In genomic region chr19:46037243-46037924, GRCm38 (mm10) we compare ENCODE assay signal across 8 mouse cellular contexts. TPM values are rescaled to one million over a fixed set of nuclear protein-coding genes. Genes with fewer than 3 reads are reported as not detected.
DNase-seq lines count a peak whose midpoint lies in the region; ATAC-seq and TF ChIP-seq lines count a peak whose summit lies in the region.

No protein-coding gene starts in this region.

- H3K4me3 ChIP-seq in heart, embryonic 12.5 days, result peak overlapping the region; percentile 87
- H3K4me3 ChIP-seq in ES-Bruce4 (ENCODE audit: low read depth, low read length), result peak overlapping the region; percentile 46
- H3K4me3 ChIP-seq in forebrain, embryonic 15.5 days, result peak overlapping the region; percentile 65
- H3K4me3 ChIP-seq in liver, postnatal 0 days (ENCODE audit: low read depth, low read length), result peak overlapping the region; percentile 82

- DNase-seq in heart, postnatal 10 days, result no peak
- peak; percentile 57 for DNase-seq in liver, postnatal 0 days
- DNase-seq in thymus, adult 18-20 months, result peak; percentile 61 to 74
- DNase-seq in adrenal gland, adult 8-10 months, result no peak
- DNase-seq in right cerebral cortex, adult 18-20 months, result no peak

- peak overlapping the region; percentile 93 for H3K4me2 ChIP-seq in heart, embryonic 12.5 days
- peak overlapping the region; percentile 99 for H3K4me2 ChIP-seq in forebrain, embryonic 15.5 days (replicated peaks)
- peak overlapping the region; percentile 90 for H3K4me2 ChIP-seq in liver, postnatal 0 days (ENCODE audit: low read depth, low read length)

- peaks cover 57% of the 10 kb centered on the region for H3K4me1 ChIP-seq in heart, embryonic 12.5 days (replicated peaks)
- H3K4me1 ChIP-seq in ES-Bruce4 (ENCODE audit: control insufficient read depth, insufficient read depth, low read length), result peaks cover 7% of the 10 kb centered on the region
- H3K4me1 ChIP-seq in forebrain, embryonic 15.5 days, result peaks cover 56% of the 10 kb centered on the region
- peaks cover 50% of the 10 kb centered on the region for H3K4me1 ChIP-seq in liver, postnatal 0 days (ENCODE audit: insufficient read depth)

- intact Hi-C loops in heart, postnatal 10 days (cut with DNase I), result no loop called here

- TF ChIP-seq CTCF in ES-Bruce4 (IDR thresholded peaks at IDR 0.05; ENCODE audit: low read depth, low read length), result no peak
- TF ChIP-seq CTCF in liver, postnatal 0 days (IDR thresholded peaks at IDR 0.05; ENCODE audit: low read depth), result no peak

- peak overlapping the region; percentile 97 for H3K9ac ChIP-seq in heart, embryonic 12.5 days
- peak overlapping the region; percentile 79 for H3K9ac ChIP-seq in ES-Bruce4 (ENCODE audit: low read depth, poor library complexity, severe bottlenecking)
- H3K9ac ChIP-seq in forebrain, embryonic 15.5 days (replicated peaks), result peak overlapping the region; percentile 75
- peak overlapping the region; percentile 94 for H3K9ac ChIP-seq in liver, postnatal 0 days (replicated peaks)

- H3K27ac ChIP-seq in heart, embryonic 12.5 days (ENCODE audit: poor library complexity, severe bottlenecking), result peak overlapping the region; percentile 98
- H3K27ac ChIP-seq in ES-Bruce4 (ENCODE audit: insufficient read depth, low read length), result peak overlapping the region; percentile 98
- peak overlapping the region; percentile 99 for H3K27ac ChIP-seq in forebrain, embryonic 15.5 days (replicated peaks)
- H3K27ac ChIP-seq in liver, postnatal 0 days (ENCODE audit: low read depth), result peak overlapping the region; percentile 64

- ATAC-seq in heart, embryonic 12.5 days (ENCODE audit: insufficient number of reproducible peaks, low FRiP score), result no peak
- ATAC-seq in forebrain, embryonic 15.5 days (replicated peaks), result no peak
- peak; percentile 26 for ATAC-seq in liver, postnatal 0 days

- no peak for TF ChIP-seq POLR2A in ES-Bruce4 (IDR thresholded peaks at IDR 0.05; ENCODE audit: insufficient read depth, low read length)

- no peaks in the 10 kb centered on the region for H3K27me3 ChIP-seq in heart, embryonic 12.5 days (replicated peaks)
- H3K27me3 ChIP-seq in ES-Bruce4 (ENCODE audit: control insufficient read depth, insufficient read depth, low read length, poor library complexity, severe bottlenecking), result no peaks in the 10 kb centered on the region
- H3K27me3 ChIP-seq in forebrain, embryonic 15.5 days, result no peaks in the 10 kb centered on the region
- no peaks in the 10 kb centered on the region for H3K27me3 ChIP-seq in liver, postnatal 0 days (ENCODE audit: insufficient read depth, low read length)

- peak; percentile 80 for TF ChIP-seq EP300 in ES-Bruce4 (IDR thresholded peaks at IDR 0.05; ENCODE audit: insufficient read depth, low read depth, low read length)
- TF ChIP-seq EP300 in liver, postnatal 0 days (IDR thresholded peaks at IDR 0.05; ENCODE audit: low read depth), result peak; percentile 90

- peaks cover 45% of the 10 kb centered on the region for H3K36me3 ChIP-seq in heart, embryonic 12.5 days
- H3K36me3 ChIP-seq in ES-Bruce4 (ENCODE audit: control insufficient read depth, insufficient read depth, low read length, poor library complexity, severe bottlenecking), result peaks cover 39% of the 10 kb centered on the region
- peaks cover 39% of the 10 kb centered on the region for H3K36me3 ChIP-seq in forebrain, embryonic 15.5 days
- peaks cover 41% of the 10 kb centered on the region for H3K36me3 ChIP-seq in liver, postnatal 0 days (replicated peaks; ENCODE audit: insufficient read depth, low read length)

- no peaks in the 10 kb centered on the region for H3K9me3 ChIP-seq in heart, embryonic 12.5 days (replicated peaks)
- no peaks in the 10 kb centered on the region for H3K9me3 ChIP-seq in ES-Bruce4 (replicated peaks; ENCODE audit: control insufficient read depth, insufficient read depth, low read length, poor library complexity, severe bottlenecking)
- no peaks in the 10 kb centered on the region for H3K9me3 ChIP-seq in forebrain, embryonic 15.5 days
- no peaks in the 10 kb centered on the region for H3K9me3 ChIP-seq in liver, postnatal 0 days (ENCODE audit: low read length)

- 7% methylated on average over 6 of the region's 6 CpGs for WGBS in heart, embryonic 12.5 days
- 14% methylated on average over 6 of the region's 6 CpGs for WGBS in forebrain, embryonic 15.5 days
- 24% methylated on average over 6 of the region's 6 CpGs for WGBS in liver, postnatal 0 days (ENCODE audit: insufficient replicate concordance)

RNA-seq across cellular contexts. Expression of gene Pprc1, which starts 7.3 kb away (rescaled TPM):
- polyA plus RNA-seq in heart, embryonic 12.5 days (2016; fragmentation: Nextera tagmentation; extraction: Ambion mirVana), result 30.6 and 37.9 TPM in 2 replicates
- 10 to 100 TPM; 17.5 to 21.4 TPM for total RNA-seq in heart, postnatal 10 days (2021)
- polyA plus RNA-seq in ES-Bruce4 (2011; ENCODE audit: insufficient read depth, insufficient read length, low read depth, missing spikeins), result 114 and 141 TPM in 2 replicates
- 17.8 and 20.1 TPM in 2 replicates for polyA plus RNA-seq in forebrain, embryonic 15.5 days (2015; fragmentation: Nextera tagmentation; extraction: Ambion mirVana)
- polyA plus RNA-seq in liver, postnatal 0 days (2015; fragmentation: Nextera tagmentation; extraction: Ambion mirVana), result 7.7 and 8.1 TPM in 2 replicates
- total RNA-seq in adrenal gland, adult 8-10 months (2022), result 10 to 100 TPM; 27.8 to 37.8 (median 34.3) TPM

RNA-seq across cellular contexts. Expression of gene Ldb1, which starts 7.6 kb away (rescaled TPM):
- polyA plus RNA-seq in heart, embryonic 12.5 days (2016; fragmentation: Nextera tagmentation; extraction: Ambion mirVana), result 84.2 and 85.0 TPM in 2 replicates
- 10 to 100 TPM; 62.2 to 72.5 TPM for total RNA-seq in heart, postnatal 10 days (2021)
- 146 and 155 TPM in 2 replicates for polyA plus RNA-seq in ES-Bruce4 (2011; ENCODE audit: insufficient read depth, insufficient read length, low read depth, missing spikeins)
- polyA plus RNA-seq in forebrain, embryonic 15.5 days (2015; fragmentation: Nextera tagmentation; extraction: Ambion mirVana), result 131 TPM in 2 replicates
- 32.3 and 34.4 TPM in 2 replicates for polyA plus RNA-seq in liver, postnatal 0 days (2015; fragmentation: Nextera tagmentation; extraction: Ambion mirVana)
- 100 to 1,000 TPM in 2 of 4 experiments, 10 to 100 TPM in 2; 55.5 to 115 (median 89.6) TPM for total RNA-seq in adrenal gland, adult 8-10 months (2022)

RNA-seq across cellular contexts. Expression of gene Hps6, which starts 34.1 kb away (rescaled TPM):
- polyA plus RNA-seq in heart, embryonic 12.5 days (2016; fragmentation: Nextera tagmentation; extraction: Ambion mirVana), result 6.6 and 7.3 TPM in 2 replicates
- total RNA-seq in heart, postnatal 10 days (2021), result 1 to 10 TPM; 6.1 to 6.5 TPM
- polyA plus RNA-seq in ES-Bruce4 (2011; ENCODE audit: insufficient read depth, insufficient read length, low read depth, missing spikeins), result 3.1 and 3.3 TPM in 2 replicates
- polyA plus RNA-seq in forebrain, embryonic 15.5 days (2015; fragmentation: Nextera tagmentation; extraction: Ambion mirVana), result 2.9 and 3.4 TPM in 2 replicates
- 2.0 and 2.2 TPM in 2 replicates for polyA plus RNA-seq in liver, postnatal 0 days (2015; fragmentation: Nextera tagmentation; extraction: Ambion mirVana)
- total RNA-seq in adrenal gland, adult 8-10 months (2022), result 10 to 100 TPM; 13.0 to 25.3 (median 19.9) TPM

RNA-seq across cellular contexts. Expression of gene Nolc1, which starts 38.3 kb away (rescaled TPM):
- 56.2 and 60.3 TPM in 2 replicates for polyA plus RNA-seq in heart, embryonic 12.5 days (2016; fragmentation: Nextera tagmentation; extraction: Ambion mirVana)
- 10 to 100 TPM; 25.1 to 27.2 TPM for total RNA-seq in heart, postnatal 10 days (2021)
- polyA plus RNA-seq in ES-Bruce4 (2011; ENCODE audit: insufficient read depth, insufficient read length, low read depth, missing spikeins), result 157 and 164 TPM in 2 replicates
- polyA plus RNA-seq in forebrain, embryonic 15.5 days (2015; fragmentation: Nextera tagmentation; extraction: Ambion mirVana), result 77.4 and 86.3 TPM in 2 replicates
- polyA plus RNA-seq in liver, postnatal 0 days (2015; fragmentation: Nextera tagmentation; extraction: Ambion mirVana), result 23.1 and 26.9 TPM in 2 replicates
- 10 to 100 TPM; 43.3 to 47.8 (median 45.5) TPM for total RNA-seq in adrenal gland, adult 8-10 months (2022)

RNA-seq across cellular contexts. Expression of gene Armh3, which starts 39.1 kb away (rescaled TPM):
- polyA plus RNA-seq in heart, embryonic 12.5 days (2016; fragmentation: Nextera tagmentation; extraction: Ambion mirVana), result 13.6 and 16.5 TPM in 2 replicates
- 10 to 100 TPM; 16.7 to 17.2 TPM for total RNA-seq in heart, postnatal 10 days (2021)
- polyA plus RNA-seq in ES-Bruce4 (2011; ENCODE audit: insufficient read depth, insufficient read length, low read depth, missing spikeins), result 17.1 and 18.6 TPM in 2 replicates
- polyA plus RNA-seq in forebrain, embryonic 15.5 days (2015; fragmentation: Nextera tagmentation; extraction: Ambion mirVana), result 22.8 and 24.7 TPM in 2 replicates
- polyA plus RNA-seq in liver, postnatal 0 days (2015; fragmentation: Nextera tagmentation; extraction: Ambion mirVana), result 3.1 and 3.5 TPM in 2 replicates
- total RNA-seq in adrenal gland, adult 8-10 months (2022), result 10 to 100 TPM; 19.0 to 27.7 (median 20.8) TPM

Comparison
In these comparisons a context has a peak if more than half of its experiments do, and no peak if none do; other contexts are left out.
1. DNase-seq: peak in liver, postnatal 0 days (single experiment) and thymus, adult 18-20 months (2 of 2); none in heart, postnatal 10 days (0 of 2), adrenal gland, adult 8-10 months (single experiment) and right cerebral cortex, adult 18-20 months (single experiment).
2. Peak in every context shown above with its lines, with median percentiles within 50 percentile points of each other: H3K27ac ChIP-seq, H3K4me2 ChIP-seq, H3K4me3 ChIP-seq and H3K9ac ChIP-seq.